Mouse (Mus musculus) ES-E14 (cell line): ENCODE measurements at regions not wholly inside any gene's neighbourhood (a gene's known extent, or its start where the extent isn't known, plus 50 kb on each side); places are given as distances from the start of the nearest gene placed in this dataset.

Source experiments
- DNase-seq: peaks from one replicate; pipeline ENCODE4 v3.0.0-alpha.2; 2013; ENCODE audit warnings: low read depth, low spot score
- H3K27ac ChIP-seq: 2 replicates; pipeline ENCODE4 v1.5.1; 2012; ENCODE audit warnings: low read depth, mild to moderate bottlenecking, low read length, moderate library complexity, mixed read lengths; ENCODE audit not compliant: poor library complexity, insufficient read depth, severe bottlenecking
- H3K36me3 ChIP-seq: 2 replicates; pipeline ENCODE4 v1.6.1; 2012; ENCODE audit warnings: mild to moderate bottlenecking, low read length, moderate library complexity, mixed read lengths; ENCODE audit not compliant: control insufficient read depth, poor library complexity, insufficient read depth, severe bottlenecking
- H3K4me1 ChIP-seq, 2 experiments: fragments of 150-350 bp in 1 of 2; sonication (generic) in 1 of 2; 2 replicates each; pipeline ENCODE4 v1.6.1; 2012; ENCODE audit warnings: low read length in 2 of 2, mild to moderate bottlenecking in 1 of 2, mixed read lengths in 1 of 2; ENCODE audit not compliant: control insufficient read depth in 2 of 2, insufficient read depth in 2 of 2, poor library complexity in 1 of 2
- H3K4me3 ChIP-seq, 2 experiments: fragments of 150-350 bp in 1 of 2; sonication (generic) in 1 of 2; 2 replicates each; pipeline ENCODE4 v1.5.1; 2012; ENCODE audit warnings: low read length in 2 of 2, low read depth in 1 of 2, mild to moderate bottlenecking in 1 of 2, mixed read lengths in 1 of 2; ENCODE audit not compliant: insufficient read depth in 1 of 2, poor library complexity in 1 of 2, severe bottlenecking in 1 of 2
- H3K9ac ChIP-seq: 2 replicates; pipeline ENCODE4 v1.6.1; 2012; ENCODE audit warnings: low read depth, mild to moderate bottlenecking, low read length, mixed read lengths; ENCODE audit not compliant: poor library complexity, insufficient read depth, severe bottlenecking
- H3K9me3 ChIP-seq: fragments of 150-350 bp; sonication (generic); 2 replicates; pipeline ENCODE4 v1.6.1; 2012; ENCODE audit warnings: low read depth, mild to moderate bottlenecking, low read length; ENCODE audit not compliant: control insufficient read depth, insufficient read depth
- CHD2 ChIP-seq: IDR thresholded peaks from 2 replicates; pipeline ENCODE4 v1.6.1; 2014; ENCODE audit warnings: mild to moderate bottlenecking, low read depth, low read length, inconsistent platforms
- HCFC1 ChIP-seq: IDR thresholded peaks from 2 replicates; pipeline ENCODE4 v1.6.1; 2012; ENCODE audit warnings: low read length, inconsistent platforms, borderline replicate concordance; ENCODE audit not compliant: insufficient read depth
- MAFK ChIP-seq: IDR thresholded peaks from 2 replicates; pipeline ENCODE4 v1.6.1; 2014; ENCODE audit warnings: mild to moderate bottlenecking, low read depth, low read length, inconsistent platforms; ENCODE audit not compliant: insufficient read depth
- ZC3H11A ChIP-seq: IDR thresholded peaks from 2 replicates; pipeline ENCODE4 v1.6.1; 2012; ENCODE audit warnings: low read depth, mild to moderate bottlenecking, inconsistent platforms, low read length, borderline replicate concordance
- ZNF384 ChIP-seq: IDR thresholded peaks from 2 replicates; pipeline ENCODE4 v1.6.1; 2012; ENCODE audit warnings: low read depth, low read length, inconsistent platforms
- in situ Hi-C, 2 experiments: fragments of 600-800 bp; cut with MboI; formaldehyde crosslinking; loops; one replicate each; pipeline ENCODE4 v1.15.1; 2025; ENCODE audit warnings: low sequenced_read_pairs in 2 of 2, inconsistent platforms in 1 of 2; ENCODE audit not compliant: unreplicated experiment in 2 of 2

- DNase-seq = no peak
Measured at GRCm38 (mm10) chr10:110573530-110573929, 117.5 kb upstream of the Nav3 start.

DNA sequence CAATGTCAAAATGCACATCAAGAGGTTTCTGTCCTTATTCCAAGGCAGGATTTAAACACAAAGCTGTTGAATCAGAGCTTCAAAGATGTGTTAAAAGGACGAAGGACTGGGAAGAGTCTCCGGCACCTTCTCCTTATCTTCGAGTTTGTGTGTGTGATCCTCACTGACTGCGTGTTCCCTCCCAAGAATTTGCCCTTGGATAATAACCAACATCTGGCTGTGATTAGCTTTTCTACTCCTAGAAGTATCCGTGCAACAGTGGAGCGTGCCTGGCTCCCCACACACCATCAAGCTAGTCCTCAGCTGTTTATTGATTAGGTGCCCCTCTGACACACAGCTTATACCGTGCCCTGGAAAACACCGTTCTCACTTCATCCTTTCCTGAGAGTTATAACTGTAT, 130.0 kb upstream of the Nav3 start:
- no peaks in the 10 kb centered on the region for H3K4me1 ChIP-seq
- no peak for TF ChIP-seq ZNF384
- no peak for TF ChIP-seq HCFC1
- no peak for TF ChIP-seq MAFK
- TF ChIP-seq CHD2 = no peak
- TF ChIP-seq ZC3H11A = no peak
- in situ Hi-C loops = no loop called here
- no peak overlapping the region for H3K4me3 ChIP-seq
- DNase-seq = no peak
- no peak overlapping the region for H3K27ac ChIP-seq
- H3K9ac ChIP-seq = no peak overlapping the region
- no peaks in the 10 kb centered on the region for H3K36me3 ChIP-seq
- H3K9me3 ChIP-seq = no peaks in the 10 kb centered on the region

More at GRCm38 (mm10) chr10:110573530-110573929, 117.5 kb upstream of the Nav3 start:
- Histone ChIP-seq H3K9me3 (no peaks in the 10 kb centered on the region), H3K27ac (no peak overlapping the region), H3K4me1 (no peaks in the 10 kb centered on the region), H3K36me3 (no peaks in the 10 kb centered on the region), H3K4me3 (no peak overlapping the region), H3K9ac (no peak overlapping the region)
- TF ChIP-seq ZNF384 (no peak), CHD2 (no peak), ZC3H11A (no peak), MAFK (no peak), HCFC1 (no peak)
- in situ Hi-C loops = no loop called here

GRCm38 (mm10) chr10:110586507-110586906, 130.5 kb upstream of the Nav3 start:
- no peak overlapping the region for H3K27ac ChIP-seq
- no peak for DNase-seq
- no peak overlapping the region for H3K4me3 ChIP-seq
- TF ChIP-seq CHD2 (no peak), HCFC1 (no peak), ZNF384 (no peak), ZC3H11A (no peak), MAFK (no peak)
- H3K9me3 ChIP-seq = no peaks in the 10 kb centered on the region
- no peak overlapping the region for H3K9ac ChIP-seq
- no peaks in the 10 kb centered on the region for H3K36me3 ChIP-seq
- in situ Hi-C loops = no loop called here
- no peaks in the 10 kb centered on the region for H3K4me1 ChIP-seq

DNA sequence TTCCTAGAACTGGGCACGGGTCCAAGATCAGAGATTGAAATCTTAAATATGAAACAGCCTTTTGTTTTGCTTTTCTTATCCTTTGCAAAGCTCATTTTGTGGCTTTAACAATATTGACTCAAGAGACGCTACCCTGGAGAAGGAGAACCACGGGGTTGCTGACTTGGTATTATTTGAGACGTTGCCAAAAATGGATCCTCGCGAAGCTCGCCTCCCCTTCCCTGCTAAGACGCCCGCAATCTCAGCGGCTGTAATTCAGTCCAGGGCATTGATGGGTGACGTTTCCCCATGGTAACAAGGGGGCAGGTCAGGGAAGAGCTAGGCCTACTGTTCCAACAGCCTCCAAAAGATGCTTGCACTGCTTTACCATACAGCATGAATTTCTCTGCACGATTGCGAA, 131.5 kb upstream of the Nav3 start:
- Histone ChIP-seq H3K36me3 (no peaks in the 10 kb centered on the region), H3K9ac (no peak overlapping the region), H3K4me1 (no peaks in the 10 kb centered on the region), H3K27ac (no peak overlapping the region), H3K4me3 (no peak overlapping the region), H3K9me3 (no peaks in the 10 kb centered on the region)
- in situ Hi-C loops = no loop called here
- TF ChIP-seq HCFC1 (no peak), MAFK (no peak), ZC3H11A (no peak)
- no peak for DNase-seq

DNA sequence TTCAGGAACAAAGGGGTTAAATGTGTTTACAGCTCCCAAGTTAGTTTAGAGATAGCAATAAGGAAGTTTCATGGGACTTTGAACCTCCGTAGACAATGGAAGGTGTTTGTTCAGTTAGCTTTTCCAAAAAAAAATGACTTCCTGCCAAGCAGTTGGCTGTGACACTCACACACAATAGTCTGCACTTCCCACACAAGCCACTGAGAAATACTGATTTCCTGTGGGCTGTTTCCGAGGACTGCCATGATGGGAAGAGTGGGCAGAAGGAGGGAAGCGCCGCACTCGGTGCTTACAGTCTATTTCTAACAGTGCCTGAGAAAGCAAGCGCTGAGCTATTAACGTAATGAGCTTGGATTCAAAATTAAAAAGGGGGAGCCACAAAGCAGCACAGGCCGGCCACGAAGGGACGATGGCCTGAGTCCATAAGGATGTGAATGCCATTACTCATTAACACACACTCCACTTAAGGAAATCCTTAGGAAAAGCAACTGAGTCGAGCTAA, 144.4 kb upstream of the Nav3 start:
- Histone ChIP-seq H3K36me3 (no peaks in the 10 kb centered on the region), H3K4me3 (no peak overlapping the region), H3K9ac (no peak overlapping the region), H3K9me3 (no peaks in the 10 kb centered on the region), H3K4me1 (no peaks in the 10 kb centered on the region), H3K27ac (no peak overlapping the region)
- in situ Hi-C loops = no loop called here
- TF ChIP-seq HCFC1 = no peak
- TF ChIP-seq MAFK = no peak
- TF ChIP-seq CHD2 = no peak
- TF ChIP-seq ZC3H11A = no peak
- no peak for TF ChIP-seq ZNF384
- no peak for DNase-seq
